Comparison of ENCODE assay signal across 10 mouse cellular contexts in the genomic region with DNA sequence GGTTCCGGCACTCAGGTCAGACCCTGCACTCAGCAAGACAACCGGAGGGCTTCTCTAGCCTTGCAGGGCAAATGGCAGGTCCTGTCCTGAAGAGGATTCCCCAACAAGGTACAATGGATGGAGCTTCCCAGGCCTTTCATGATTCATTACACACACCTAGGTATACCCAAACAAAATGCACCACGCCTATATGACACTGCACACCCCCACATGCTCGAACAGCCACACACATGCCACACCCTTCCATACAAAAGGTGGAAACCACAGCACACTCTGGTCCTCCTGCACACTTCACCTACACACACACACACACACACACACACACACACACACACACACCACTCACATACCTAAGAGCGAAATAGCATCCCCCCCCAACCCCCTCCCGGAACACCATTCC. TPM values are rescaled to one million over a fixed set of nuclear protein-coding genes. Genes with fewer than 3 reads are reported as not detected.
DNase-seq lines count a peak whose midpoint lies in the region; ATAC-seq and TF ChIP-seq lines count a peak whose summit lies in the region.
"Had no signal": no experiment of that assay in that cellular context is flagged by ENCODE, and none has a peak within 500 bp of the region (broad histone marks: within the 10 kb centered on the region; RNA-seq: fewer than 3 reads in every experiment).

No protein-coding gene starts in this region.

- no peaks in the 10 kb centered on the region for H3K36me3 ChIP-seq in heart, embryonic 15.5 days
- H3K36me3 ChIP-seq in ES-E14 (ENCODE audit: control insufficient read depth, insufficient read depth, low read length, poor library complexity, severe bottlenecking), result no peaks in the 10 kb centered on the region
- H3K36me3 ChIP-seq in forebrain, postnatal 0 days (ENCODE audit: insufficient read depth), result no peaks in the 10 kb centered on the region
- no peaks in the 10 kb centered on the region for H3K36me3 ChIP-seq in midbrain, embryonic 12.5 days

- intact Hi-C loops in heart, postnatal 25 days (cut with DNase I), result no loop called here

- no peak for TF ChIP-seq CTCF in forebrain, postnatal 0 days (IDR thresholded peaks at IDR 0.05; ENCODE audit: low read depth)

- peak overlapping the region; percentile 83 for H3K4me3 ChIP-seq in heart, embryonic 15.5 days
- H3K4me3 ChIP-seq in ES-E14 (ENCODE audit: insufficient read depth in 1 of 2, low read depth in 1 of 2, low read length in 2 of 2, poor library complexity in 1 of 2, severe bottlenecking in 1 of 2), result peak overlapping the region; percentile 49 to 76; a peak in 3 of 4 replicates
- H3K4me3 ChIP-seq in forebrain, postnatal 0 days (ENCODE audit: low read depth, low read length), result peak overlapping the region; percentile 45; the same call in 1 of the 2 replicates
- peak overlapping the region; percentile 45 for H3K4me3 ChIP-seq in midbrain, embryonic 12.5 days

- in situ Hi-C loops in ES-E14 (cut with MboI; ENCODE audit: low sequenced_read_pairs in 2 of 2, unreplicated experiment in 2 of 2), result loop anchor here in 1 of 2 experiments (10.0 kb wide), 1 partner anchor 319 kb away; the partner anchor contains the start of gene Sgpl1

- H3K4me2 ChIP-seq in heart, embryonic 15.5 days, result peak overlapping the region; percentile 80
- peak overlapping the region; percentile 92 for H3K4me2 ChIP-seq in forebrain, postnatal 0 days (ENCODE audit: low read depth)
- peak overlapping the region; percentile 95 for H3K4me2 ChIP-seq in midbrain, embryonic 12.5 days (replicated peaks)

- DNase-seq in heart, postnatal 25 days (ENCODE audit: low spot score), result no peak
- DNase-seq in ES-E14 (ENCODE audit: low read depth, low spot score) (no peak), liver (no peak)
- DNase-seq in forebrain, postnatal 0 days, result no peak
- no peak for DNase-seq in layer of hippocampus, postnatal 14 days (ENCODE audit: low spot score in 2 of 2)
- no peak for DNase-seq in frontal cortex, postnatal 25 days (ENCODE audit: low spot score in 2 of 2)
- DNase-seq: adrenal gland, adult 2 months; gastrocnemius, postnatal 36 days had no signal

- 0 out of 2 replicates have a peak overlapping the region, but pooled peaks have one; percentile 24 for H3K27ac ChIP-seq in heart, embryonic 15.5 days
- no peak overlapping the region for H3K27ac ChIP-seq in ES-E14 (ENCODE audit: insufficient read depth, low read depth, low read length, poor library complexity, severe bottlenecking)
- H3K27ac ChIP-seq in forebrain, postnatal 0 days (ENCODE audit: low read depth, low read length), result no peak overlapping the region
- no peak overlapping the region for H3K27ac ChIP-seq in midbrain, embryonic 12.5 days (replicated peaks)

- H3K9ac ChIP-seq in heart, embryonic 15.5 days, result peak overlapping the region; percentile 64
- 0 out of 2 replicates have a peak overlapping the region, but pooled peaks have one; percentile 7 for H3K9ac ChIP-seq in ES-E14 (ENCODE audit: insufficient read depth, low read depth, low read length, poor library complexity, severe bottlenecking)
- H3K9ac ChIP-seq in forebrain, postnatal 0 days, result no peak overlapping the region; the same call in 1 of the 2 replicates
- no peak overlapping the region for H3K9ac ChIP-seq in midbrain, embryonic 12.5 days (replicated peaks)

- no peak for ATAC-seq in heart, embryonic 15.5 days (replicated peaks; ENCODE audit: insufficient number of reproducible peaks, insufficient read depth, low FRiP score, low read depth)
- ATAC-seq in forebrain, postnatal 0 days, result no peak
- no peak for ATAC-seq in midbrain, embryonic 12.5 days (ENCODE audit: low FRiP score, low read depth)

- H3K27me3 ChIP-seq in heart, embryonic 15.5 days, result no peaks in the 10 kb centered on the region
- H3K27me3 ChIP-seq in forebrain, postnatal 0 days (ENCODE audit: insufficient read depth, low read length), result peaks cover 23% of the 10 kb centered on the region
- peaks cover 84% of the 10 kb centered on the region for H3K27me3 ChIP-seq in midbrain, embryonic 12.5 days

- H3K4me1 ChIP-seq in heart, embryonic 15.5 days (replicated peaks), result peaks cover 91% of the 10 kb centered on the region
- peaks cover 8 to 39% of the 10 kb centered on the region in 2 experiments for H3K4me1 ChIP-seq in ES-E14 (ENCODE audit: control insufficient read depth in 2 of 2, insufficient read depth in 2 of 2, low read length in 2 of 2, poor library complexity in 1 of 2)
- H3K4me1 ChIP-seq in forebrain, postnatal 0 days (ENCODE audit: insufficient read depth), result 0 out of 2 replicates have a peak, but pooled peaks cover 19% of the 10 kb centered on the region
- peaks cover 41% of the 10 kb centered on the region for H3K4me1 ChIP-seq in midbrain, embryonic 12.5 days

- 54% methylated on average over 6 of the region's 6 CpGs for WGBS in heart, embryonic 15.5 days
- 70% methylated on average over 6 of the region's 6 CpGs for WGBS in forebrain, postnatal 0 days
- 61% methylated on average over 5 of the region's 6 CpGs for WGBS in midbrain, embryonic 12.5 days

- H3K9me3 ChIP-seq in heart, embryonic 15.5 days (replicated peaks), result no peaks in the 10 kb centered on the region
- no peaks in the 10 kb centered on the region for H3K9me3 ChIP-seq in ES-E14 (ENCODE audit: control insufficient read depth, insufficient read depth, low read depth, low read length)
- no peaks in the 10 kb centered on the region for H3K9me3 ChIP-seq in forebrain, postnatal 0 days (ENCODE audit: low read length)
- no peaks in the 10 kb centered on the region for H3K9me3 ChIP-seq in midbrain, embryonic 12.5 days

TF ChIP-seq in ES-E14, 5 proteins besides CTCF, POLR2A, EP300 and RAD21:
- no peak for TF ChIP-seq ZNF384 (IDR thresholded peaks at IDR 0.05; ENCODE audit: low read depth, low read length)
- no peak for TF ChIP-seq MAFK (IDR thresholded peaks at IDR 0.05; ENCODE audit: insufficient read depth, low read depth, low read length)
- no peak for TF ChIP-seq CHD2 (IDR thresholded peaks at IDR 0.05; ENCODE audit: low read depth, low read length)
- no peak for TF ChIP-seq ZC3H11A (IDR thresholded peaks at IDR 0.05; ENCODE audit: borderline replicate concordance, low read depth, low read length)
- no peak for TF ChIP-seq HCFC1 (IDR thresholded peaks at IDR 0.05; ENCODE audit: borderline replicate concordance, insufficient read depth, low read length)
TF ChIP-seq in ES-E14: peak in this region for 0.

RNA-seq across cellular contexts. Expression of gene Unc5b, which starts 5.4 kb away (rescaled TPM):
- polyA plus RNA-seq in heart, embryonic 15.5 days (2015; fragmentation: Nextera tagmentation; extraction: Ambion mirVana), result 11.7 TPM in 2 replicates
- 10 to 100 TPM; 15.2 to 18.4 TPM for total RNA-seq in heart, postnatal 25 days (2021)
- 75.5 and 82.0 TPM in 2 replicates for total RNA-seq in ES-E14 (2012; rRNA removed)
- 8.5 and 15.9 TPM in 2 replicates for total RNA-seq in forebrain, postnatal 0 days (2014; rRNA removed)
- polyA plus RNA-seq in forebrain, postnatal 0 days (2015; fragmentation: Nextera tagmentation; extraction: Ambion mirVana), result 1.1 and 1.6 TPM in 2 replicates
- polyA plus RNA-seq in midbrain, embryonic 12.5 days (2016; fragmentation: Nextera tagmentation; extraction: Ambion mirVana), result 4.9 and 5.6 TPM in 2 replicates
- total RNA-seq in layer of hippocampus, postnatal 14 days (2021), result 10 to 100 TPM; 11.9 to 12.6 TPM

Comparison
In these comparisons a context has a peak if more than half of its experiments do, and no peak if none do; other contexts are left out.
1. H3K9ac ChIP-seq: peak in heart, embryonic 15.5 days (single experiment) and ES-E14 (single experiment); none in forebrain, postnatal 0 days (single experiment) and midbrain, embryonic 12.5 days (single experiment).
2. Peak in every context shown above with its lines, with median percentiles within 50 percentile points of each other: H3K4me2 ChIP-seq and H3K4me3 ChIP-seq.